Mouse (Mus musculus) embryonic fibroblast, embryonic 13.5 days (primary cell): ENCODE measurements at regions not wholly inside any gene's neighbourhood (a gene's known extent, or its start where the extent isn't known, plus 50 kb on each side); places are given as distances from the start of the nearest gene placed in this dataset.

ENCODE experiments used
- CTCF ChIP-seq: IDR thresholded peaks from 2 replicates; pipeline ENCODE4 v1.5.1; 2011; ENCODE audit warnings: mild to moderate bottlenecking, control low read depth, low read length, moderate library complexity, borderline replicate concordance; ENCODE audit not compliant: insufficient read depth
- POLR2A ChIP-seq: IDR thresholded peaks from 2 replicates; pipeline ENCODE4 v1.6.1; 2011; ENCODE audit warnings: low read depth, mild to moderate bottlenecking, control low read depth, low read length, moderate library complexity

GRCm38 (mm10) chr11:23954323-23954722 lies 59.3 kb upstream of the Papolg start:
- TF ChIP-seq POLR2A (no peak), CTCF (no peak)
